Mouse (Mus musculus): ENCODE data around the gene Psip1. TPM values are rescaled to one million over a fixed set of nuclear protein-coding genes. Genes with fewer than 3 reads are reported as not detected.
"Not testable (repeated sequence)": the region's sequence is repeated elsewhere in the genome, so short reads cannot be mapped to it uniquely, and the experiment has no call there.

The Psip1 gene
- total RNA-seq, 2 experiments from 2014 or later = 37.4 to 37.7 TPM

DNA sequence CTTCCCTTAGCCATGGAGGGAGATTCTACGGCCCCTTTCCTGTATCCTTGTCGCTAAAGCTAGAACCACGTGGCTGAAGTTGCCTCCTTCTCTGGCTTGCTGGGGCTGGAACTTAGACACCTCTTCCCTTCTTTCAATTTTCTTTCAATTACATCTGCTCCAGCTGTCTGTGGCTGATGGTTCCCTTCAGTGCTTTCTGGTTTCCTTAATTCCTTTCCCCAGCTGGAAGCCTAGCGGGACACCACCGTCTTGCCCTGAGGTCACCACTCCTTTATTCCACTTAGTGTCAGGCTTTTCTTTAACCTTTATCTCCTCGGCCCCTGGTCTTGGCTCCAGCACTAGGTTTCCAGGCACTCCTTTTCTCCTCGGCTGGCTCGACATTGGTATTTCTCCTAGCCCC lies 24.8 kb upstream of the Psip1 start:
- intact Hi-C loops (cut with DNase I) = no loop called here
- DNase-seq = no peak

DNA sequence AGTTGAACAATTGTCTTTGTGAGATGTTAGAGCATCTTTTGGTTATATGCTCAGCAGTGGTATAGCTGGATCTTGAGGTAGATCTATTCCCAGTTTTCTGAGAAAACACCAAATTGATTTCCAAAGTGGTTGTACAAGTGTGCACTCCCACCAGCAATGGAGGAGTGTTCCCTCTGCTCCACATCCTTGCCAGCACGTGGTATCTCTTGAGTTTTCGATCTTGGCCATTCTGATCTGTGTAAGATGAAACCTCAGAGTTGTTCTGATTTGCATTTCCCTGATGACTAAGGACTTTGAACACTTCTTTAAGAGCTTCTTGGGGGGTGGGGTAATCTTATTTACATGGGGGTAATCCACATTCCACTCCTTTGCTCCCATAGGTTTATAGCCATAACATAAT lies 23.3 kb upstream of the Psip1 start:
- intact Hi-C loops (cut with DNase I) = no loop called here
- DNase-seq = no peak

DNA sequence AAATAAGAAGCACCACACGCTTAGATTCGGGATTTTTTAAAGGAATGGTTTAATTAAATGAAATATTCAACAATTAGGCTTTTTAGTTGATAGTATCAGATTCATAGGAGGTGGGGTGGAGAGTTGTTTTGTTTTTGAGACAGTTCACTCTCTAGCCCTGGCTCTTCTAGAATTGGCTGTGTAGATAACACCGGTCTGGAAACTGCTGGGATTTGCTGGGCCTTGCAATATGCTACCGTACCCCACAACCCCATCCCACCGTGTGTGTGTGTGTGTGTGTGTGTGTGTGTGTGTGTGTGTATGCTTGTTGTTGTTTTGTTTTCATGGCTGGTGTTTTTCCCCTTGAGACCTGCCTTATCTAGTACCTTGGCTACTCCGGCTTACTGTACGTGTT lies 14.8 kb upstream of the Psip1 start:
- no peak for DNase-seq
- intact Hi-C loops (cut with DNase I) = no loop called here

DNA sequence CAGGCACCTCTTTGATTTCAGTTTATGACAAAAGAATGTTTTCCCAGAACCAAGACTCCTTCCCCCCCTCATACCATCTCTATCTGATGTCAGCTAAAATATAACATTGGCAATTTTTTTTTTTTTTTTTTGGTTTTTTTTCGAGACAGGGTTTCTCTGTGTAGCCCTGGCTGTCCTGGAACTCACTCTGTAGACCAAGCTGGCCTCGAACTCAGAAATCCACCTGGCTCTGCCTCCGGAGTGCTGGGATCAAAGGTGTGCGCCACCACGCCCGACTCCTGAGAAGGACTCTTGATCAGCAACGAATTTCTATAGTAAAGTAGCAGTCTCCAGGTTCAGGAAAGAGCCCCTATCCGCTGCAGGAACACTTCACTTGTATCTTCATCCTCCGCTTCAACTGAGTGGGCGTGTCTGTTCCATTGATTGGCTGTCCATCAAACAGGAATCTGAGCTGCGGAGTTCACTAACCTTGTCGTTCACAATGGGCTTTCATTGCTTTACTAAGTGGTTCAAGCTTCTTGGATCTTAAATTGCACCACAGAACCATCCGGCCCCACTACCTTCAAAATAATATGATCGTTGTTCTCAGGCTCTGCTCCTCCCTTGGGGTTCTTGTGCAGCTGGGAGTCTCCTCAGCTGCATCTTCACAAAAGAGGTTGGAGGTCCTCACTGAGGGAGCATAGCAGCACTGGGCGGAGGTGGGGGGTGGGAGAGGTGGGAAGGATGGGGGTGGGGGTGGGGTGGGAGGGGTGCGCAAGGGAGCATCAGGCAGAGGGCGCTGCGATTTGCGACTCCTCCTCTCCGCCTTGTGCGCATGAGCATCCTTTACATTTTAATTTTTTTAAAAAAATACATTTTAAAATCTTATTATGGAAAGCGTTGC lies 14.1 kb upstream of the Psip1 start:
- intact Hi-C loops (cut with DNase I) = no loop called here
- no peak for DNase-seq

DNA sequence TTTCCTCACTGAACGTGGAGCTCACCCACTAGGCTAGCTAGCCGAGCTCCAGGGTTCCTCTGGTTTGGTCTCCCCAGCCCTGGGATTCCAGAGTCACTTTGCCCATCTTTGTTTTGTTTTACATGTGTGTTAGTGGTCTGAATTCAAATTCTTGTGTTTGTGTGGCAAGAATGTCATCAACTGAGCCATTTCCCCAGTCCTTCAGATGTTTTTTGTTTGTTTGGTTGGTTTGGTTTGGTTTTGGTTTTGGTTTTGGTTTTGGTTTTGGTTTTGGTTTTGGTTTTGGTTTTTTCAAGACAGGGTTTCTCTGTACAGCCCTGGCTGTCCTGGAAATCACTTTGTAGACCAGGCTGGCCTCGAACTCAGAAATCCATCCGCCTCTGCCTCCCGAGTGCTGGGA lies 10.8 kb upstream of the Psip1 start:
- intact Hi-C loops (cut with DNase I); DNase-seq: not testable (repeated sequence)

DNA sequence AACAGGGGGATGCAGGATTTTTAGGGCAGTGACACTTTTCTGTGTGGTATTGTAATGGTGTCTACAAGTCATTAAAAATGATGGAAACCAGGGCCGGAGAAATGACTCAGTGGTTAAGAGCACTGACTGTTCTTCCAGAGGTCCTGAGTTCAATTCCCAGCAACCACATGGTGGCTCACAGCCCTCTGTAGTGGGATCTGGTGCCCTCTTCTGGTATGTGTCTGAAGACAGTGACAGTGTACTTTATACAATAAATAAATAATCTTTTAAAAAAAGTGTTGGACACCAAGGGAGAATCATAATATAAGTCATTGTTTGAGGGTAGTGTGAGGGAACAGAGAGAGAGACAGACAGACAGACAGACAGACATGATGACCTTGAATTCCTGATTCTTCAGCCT lies 6.9 kb upstream of the Psip1 start:
- intact Hi-C loops (cut with DNase I) = no loop called here
- no peak for DNase-seq

DNA sequence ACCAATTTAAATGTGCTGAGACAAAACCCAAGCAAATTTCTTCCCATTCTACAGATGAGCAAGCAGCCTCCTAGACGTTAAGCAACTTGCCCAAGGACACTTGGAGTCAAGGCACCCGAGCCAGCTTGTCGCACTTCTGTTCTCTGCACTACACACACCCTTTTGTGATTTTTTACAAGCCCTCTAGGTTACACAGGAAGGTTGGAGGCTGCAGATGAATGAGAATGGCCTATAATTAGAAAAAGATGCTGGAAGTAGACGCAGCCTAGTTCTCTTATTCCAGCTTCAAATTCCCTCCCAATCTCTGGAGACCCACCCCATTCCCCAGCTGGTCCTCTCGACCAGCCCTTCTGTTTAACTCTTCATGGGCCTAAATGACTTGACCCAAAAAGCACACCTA lies 2.9 kb upstream of the Psip1 start:
- intact Hi-C loops (cut with DNase I) = no loop called here
- DNase-seq = no peak

DNA sequence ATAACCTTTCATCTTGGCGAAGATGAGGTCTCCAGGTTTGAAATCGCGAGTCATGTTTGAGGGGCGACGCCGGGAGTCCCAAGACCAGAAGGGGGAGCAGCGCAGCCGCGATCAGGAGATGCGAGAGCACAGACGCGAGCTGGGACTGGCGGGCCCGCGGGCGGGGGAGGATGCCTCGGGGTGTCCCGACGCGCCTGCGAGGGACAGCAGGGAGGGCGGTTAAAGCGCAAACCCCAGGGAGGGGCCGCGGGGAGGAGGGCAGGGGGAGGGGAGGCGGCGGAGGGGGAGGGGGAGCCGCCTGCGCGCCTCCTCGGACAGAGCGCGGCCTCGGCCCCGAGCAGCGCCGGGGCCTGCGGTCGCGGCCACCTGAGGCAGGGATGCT lies 533 bp downstream of the Psip1 start:
- peak; percentile 88 to 89 for DNase-seq
- intact Hi-C loops (cut with DNase I) = loop anchor here (2.0 kb wide), 2 partner anchors 39 to 85 kb away; partner anchors contain the start of gene Ccdc171

DNA sequence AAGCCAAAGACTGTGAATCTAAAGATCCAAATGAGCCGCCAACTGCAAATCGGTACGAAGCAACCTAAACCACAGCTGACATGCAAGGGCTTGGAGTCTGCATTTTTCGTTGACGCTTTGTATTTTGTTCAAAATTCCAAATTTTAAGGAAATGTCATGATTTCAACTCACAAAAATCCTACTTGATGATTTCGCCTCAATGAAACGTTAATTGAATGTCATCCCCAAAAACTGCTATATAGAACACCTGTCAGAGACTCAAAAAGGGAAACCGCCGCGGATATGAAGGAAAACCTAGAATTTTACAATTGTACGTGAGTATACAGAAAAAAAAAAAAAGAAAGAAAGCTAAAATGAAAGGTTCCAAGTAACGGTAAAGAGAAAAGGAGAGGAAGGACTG lies 1.0 kb downstream of the Psip1 start:
- no peak for DNase-seq
- intact Hi-C loops (cut with DNase I) = loop anchor here (2.0 kb wide), 1 partner anchor 86 kb away; no protein-coding TSS in a partner anchor

DNA sequence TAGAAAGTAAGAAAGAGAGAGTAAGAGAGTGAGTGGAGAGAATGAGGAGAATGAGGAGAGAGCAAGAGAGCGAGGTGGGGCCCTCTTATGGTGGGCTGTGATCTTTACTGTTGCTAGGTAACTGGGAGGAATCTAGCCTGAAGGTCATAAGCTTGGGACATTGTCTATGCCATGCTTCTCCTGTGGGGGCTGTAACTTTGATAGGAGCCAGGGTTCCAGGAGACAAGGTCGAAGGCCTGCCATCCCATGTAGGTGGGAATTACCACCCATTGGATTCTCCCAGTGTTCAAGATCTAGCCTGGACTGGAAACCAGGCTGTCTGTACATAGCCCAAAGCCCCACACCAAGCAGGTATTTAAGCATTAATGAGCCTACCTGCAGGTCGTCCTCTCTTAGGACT lies 18.1 kb downstream of the Psip1 start:
- intact Hi-C loops (cut with DNase I) = no loop called here
- DNase-seq = no peak

DNA sequence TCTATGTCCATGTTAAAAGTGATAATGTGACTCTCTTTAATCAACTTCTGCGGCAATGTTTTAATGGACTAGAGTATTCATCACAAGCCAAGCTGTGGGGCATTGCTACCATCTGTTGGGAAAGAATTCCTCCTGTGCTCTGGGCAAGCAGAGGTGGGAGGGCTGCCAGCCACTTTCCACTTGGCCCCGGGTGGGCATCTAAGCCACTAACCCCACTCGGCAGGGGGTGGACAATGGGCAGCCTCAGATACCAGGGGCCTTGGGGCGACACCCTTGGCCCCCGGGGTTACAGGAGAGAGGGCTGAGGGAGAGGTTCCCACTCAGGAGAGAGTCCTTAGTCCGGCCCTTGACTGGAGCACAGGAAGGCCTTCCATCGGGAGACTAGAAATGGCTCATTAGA lies 18.6 kb downstream of the Psip1 start:
- intact Hi-C loops (cut with DNase I) = no loop called here
- DNase-seq = no peak

DNA sequence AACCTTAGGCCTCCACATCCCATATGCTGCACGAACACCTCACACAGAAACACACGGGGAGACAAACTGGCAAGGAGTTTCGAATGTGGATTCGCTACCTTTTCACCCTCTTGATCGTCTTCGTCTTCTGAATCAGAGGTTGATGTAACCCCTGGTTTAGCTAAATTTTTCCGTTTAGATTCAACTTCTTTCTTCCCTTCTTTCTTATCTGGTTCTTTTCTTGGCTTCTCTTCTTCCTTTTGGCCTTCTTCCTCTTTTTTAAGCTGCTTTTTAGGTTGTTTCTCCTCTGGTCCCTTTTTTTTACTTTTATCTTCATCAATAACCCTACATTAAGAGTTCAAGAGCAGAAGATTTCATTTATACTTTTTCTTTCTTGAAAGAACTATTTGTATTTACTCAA lies 21.4 kb downstream of the Psip1 start:
- no peak for DNase-seq
- intact Hi-C loops (cut with DNase I) = no loop called here

DNA sequence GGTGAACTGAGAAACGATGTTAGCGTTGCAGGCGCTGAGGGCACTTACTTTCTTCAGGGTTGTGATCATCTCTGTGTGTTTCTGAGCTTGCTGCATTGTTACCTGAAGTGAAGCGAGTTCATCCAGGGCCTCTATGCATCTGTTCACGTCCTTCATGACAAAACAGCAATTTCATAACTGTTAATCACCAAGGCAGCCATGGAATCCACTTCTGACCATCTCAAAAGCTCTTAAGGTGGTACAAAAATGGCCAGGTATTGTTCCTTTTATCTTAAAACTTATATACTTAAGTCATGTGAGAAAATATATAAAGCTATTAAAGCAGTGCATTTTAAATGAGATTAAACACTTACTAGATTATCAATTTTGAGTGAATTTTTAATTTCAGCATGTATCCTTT lies 26.2 kb downstream of the Psip1 start:
- intact Hi-C loops (cut with DNase I) = no loop called here
- DNase-seq = no peak

DNA sequence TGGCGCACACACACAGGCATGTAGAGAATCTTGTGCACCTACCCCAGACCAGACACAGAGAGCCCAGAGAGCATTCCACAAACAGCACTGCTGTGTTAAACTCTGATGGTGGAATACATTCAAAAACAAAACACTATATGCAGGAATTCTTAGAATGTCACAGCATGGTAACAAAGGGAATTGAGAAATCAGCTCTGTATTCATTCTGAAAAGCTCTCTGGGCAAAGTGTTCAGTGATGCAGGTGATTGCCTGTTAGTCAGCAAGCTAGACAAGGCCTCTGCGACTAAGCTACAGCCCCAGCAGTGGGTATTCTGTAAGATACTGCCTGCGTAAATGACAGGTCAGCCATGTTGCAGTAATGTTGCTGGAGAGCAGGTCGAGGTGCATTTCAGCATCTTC lies 35.5 kb downstream of the Psip1 start:
- no peak for DNase-seq

DNA sequence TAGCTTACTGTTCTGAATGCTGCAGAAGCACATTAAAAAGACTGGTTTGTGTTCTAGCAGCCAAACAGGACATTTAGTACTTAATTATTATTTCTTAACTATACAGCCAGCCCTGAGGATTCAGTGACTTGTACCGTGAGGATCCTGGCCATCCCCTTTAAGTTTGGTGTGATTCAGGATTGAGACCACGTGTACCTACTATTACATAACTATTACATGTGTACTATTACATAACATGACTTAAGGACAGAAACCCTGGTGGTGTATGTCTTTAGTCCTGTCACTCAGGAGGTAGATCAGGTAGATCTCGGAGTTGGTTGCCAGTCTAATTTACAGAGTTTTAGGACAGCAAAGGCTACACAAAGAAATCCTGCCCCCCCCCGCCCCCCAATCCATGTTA lies 45.2 kb downstream of the Psip1 start:
- intact Hi-C loops (cut with DNase I) = no loop called here
- no peak for DNase-seq

More for the DNA sequence above, 35.5 kb downstream of the Psip1 start:
- intact Hi-C loops (cut with DNase I) = no loop called here

DNA sequence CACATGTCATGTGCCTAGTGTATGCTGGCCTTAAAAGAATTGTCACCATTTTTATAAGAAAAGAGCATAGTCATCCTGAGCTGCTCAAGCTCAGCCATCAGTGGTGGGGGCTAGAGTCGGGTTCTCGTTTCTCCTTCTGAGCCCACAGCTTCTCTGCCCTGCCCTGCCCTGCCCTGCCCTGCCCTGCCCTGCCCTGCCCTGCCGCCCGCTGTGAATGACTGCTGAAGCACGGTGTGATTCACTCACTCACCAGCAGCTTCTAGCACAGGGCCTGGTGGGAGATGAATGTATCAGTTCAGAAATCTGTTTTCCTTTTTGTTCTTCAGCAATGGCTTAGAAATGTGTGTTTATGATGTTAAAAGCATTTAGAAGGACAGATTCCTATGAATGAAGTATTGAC lies 47.2 kb downstream of the Psip1 start:
- intact Hi-C loops (cut with DNase I) = no loop called here
- DNase-seq = no peak

DNA sequence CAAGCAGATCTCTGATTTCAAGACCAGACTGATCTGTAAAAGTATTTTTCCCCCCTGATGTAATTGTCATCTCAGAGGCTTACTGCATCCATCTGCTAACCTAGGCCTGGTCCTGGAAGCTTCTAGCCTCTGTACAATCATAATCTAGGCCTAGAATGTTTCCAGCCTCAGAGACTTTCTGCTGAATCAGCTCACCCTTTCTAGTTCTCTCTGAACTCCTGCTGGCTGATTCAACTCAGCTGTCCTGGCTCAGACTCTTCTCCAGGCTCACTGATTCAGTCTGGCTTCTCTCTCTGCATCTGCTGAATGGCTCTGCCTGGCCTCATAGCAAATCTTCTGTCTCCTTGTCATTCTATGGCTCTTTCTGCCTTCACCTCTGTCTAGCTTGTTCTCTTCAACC lies 48.1 kb downstream of the Psip1 start:
- no peak for DNase-seq
- intact Hi-C loops (cut with DNase I) = no loop called here

DNA sequence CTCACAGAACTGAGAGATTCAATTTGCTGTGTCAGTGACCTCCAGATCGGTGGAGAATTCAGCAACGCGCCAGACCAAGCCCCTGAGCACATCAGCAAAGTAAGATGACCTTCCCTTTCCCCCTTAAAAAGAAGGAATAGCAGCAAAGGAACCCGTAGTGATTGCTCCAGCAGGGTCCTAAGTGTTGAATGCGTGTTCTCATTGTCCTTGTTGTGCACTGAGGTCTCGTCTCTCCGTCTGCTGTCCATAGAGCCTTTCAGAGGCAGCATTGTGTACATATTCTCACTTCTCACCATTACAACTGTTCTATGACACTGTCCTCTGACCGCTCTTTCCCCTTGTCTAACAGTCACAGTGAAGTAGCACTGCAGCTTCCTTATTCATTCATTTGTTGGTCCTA lies 49.9 kb downstream of the Psip1 start:
- no peak for DNase-seq
- intact Hi-C loops (cut with DNase I) = no loop called here

DNA sequence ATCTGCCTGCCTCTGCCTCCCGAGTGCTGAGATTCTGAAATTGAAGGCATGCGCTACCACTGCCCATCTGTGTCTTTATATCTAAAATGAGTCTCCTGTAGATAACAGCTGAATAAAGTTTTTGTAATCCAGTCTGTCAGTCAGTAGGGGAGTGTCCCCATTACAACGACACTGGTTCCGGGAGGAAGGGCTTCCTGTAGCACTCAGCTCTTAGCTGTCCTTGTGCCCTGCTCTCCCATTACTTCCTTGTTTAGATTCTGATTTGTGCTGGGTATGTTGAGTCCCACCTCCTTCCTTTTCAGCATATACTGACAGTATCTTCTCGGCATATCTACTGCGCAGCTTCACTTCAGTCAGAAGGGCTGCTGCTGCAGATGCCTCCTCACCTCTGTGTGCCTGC lies 53.4 kb downstream of the Psip1 start:
- intact Hi-C loops (cut with DNase I) = no loop called here
- DNase-seq = no peak

DNA sequence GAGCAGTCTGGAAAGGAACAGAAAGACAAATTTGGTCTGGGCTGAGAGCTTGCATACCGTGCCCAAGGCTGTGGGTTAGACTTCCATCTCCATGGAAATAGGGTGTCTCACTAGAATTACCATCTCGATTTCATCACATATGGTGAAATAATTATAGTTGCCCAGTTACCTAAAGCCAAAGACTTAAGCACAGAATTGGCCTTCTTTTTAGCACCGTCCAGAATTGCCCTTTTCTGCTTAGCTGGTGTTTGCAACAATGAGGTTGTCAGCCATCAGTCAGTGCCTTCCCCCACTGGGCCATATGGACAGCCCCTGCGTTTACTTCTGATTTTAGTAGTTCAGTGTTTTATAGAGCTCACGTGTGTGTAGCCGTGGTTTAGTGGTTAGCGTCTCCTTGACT lies 54.3 kb downstream of the Psip1 start:
- intact Hi-C loops (cut with DNase I) = no loop called here
- no peak for DNase-seq

DNA sequence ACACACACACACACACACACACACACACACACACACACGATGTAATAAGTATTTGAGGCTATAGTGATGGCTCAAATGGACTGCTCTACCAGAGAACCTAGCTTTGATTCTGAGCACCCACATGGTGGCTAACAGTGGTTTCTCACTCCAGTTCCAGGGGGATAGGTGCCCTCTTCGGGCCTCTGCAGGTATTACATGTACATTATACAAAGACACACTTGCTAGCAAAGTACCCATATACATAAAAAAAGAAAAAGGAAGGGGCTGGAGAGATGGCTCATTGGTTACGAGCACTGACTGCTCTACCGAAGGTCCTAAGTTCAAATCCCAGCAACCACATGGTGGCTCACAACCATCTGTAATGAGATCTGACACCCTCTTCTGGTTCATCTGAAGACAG lies 57.4 kb downstream of the Psip1 start:
- no peak for DNase-seq
- intact Hi-C loops (cut with DNase I) = no loop called here

DNA sequence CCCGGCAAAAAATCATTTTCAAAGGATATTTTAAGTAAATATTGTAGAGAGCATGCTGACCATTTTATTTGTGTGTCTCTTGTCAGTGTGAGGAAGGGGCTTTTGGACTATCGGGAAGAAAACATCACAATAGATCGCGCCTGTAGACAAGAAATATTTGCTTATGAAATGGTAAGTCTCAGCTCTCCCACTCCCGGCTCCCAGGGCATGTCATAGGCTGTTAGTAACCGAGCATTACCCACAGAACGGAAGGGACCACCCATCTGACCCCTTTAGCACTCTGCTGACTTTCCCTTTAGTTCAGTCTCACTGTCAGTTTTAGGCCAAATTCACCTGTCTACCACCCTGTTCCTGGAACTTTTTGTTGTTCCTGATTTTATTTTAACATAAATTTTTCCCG lies 58.6 kb downstream of the Psip1 start:
- intact Hi-C loops (cut with DNase I) = no loop called here
- DNase-seq = no peak

DNA sequence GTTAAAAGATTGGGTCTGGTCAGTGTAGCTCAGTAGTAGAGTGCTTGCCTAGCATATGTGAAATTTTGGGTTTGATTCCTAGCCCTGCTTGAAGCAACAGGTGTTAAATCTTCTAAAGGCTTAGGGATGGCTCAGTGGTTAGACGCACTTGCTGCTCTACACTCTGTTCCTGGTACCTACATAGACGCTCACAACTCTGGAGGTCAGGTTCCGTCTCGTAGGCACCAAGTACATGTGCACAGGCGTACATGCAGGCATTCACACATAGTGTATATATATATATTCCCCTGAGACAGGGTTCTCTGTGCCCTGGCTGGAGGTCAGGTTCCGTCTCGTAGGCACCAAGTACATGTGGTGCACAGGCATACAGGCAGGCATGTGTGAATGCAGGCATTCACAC lies 59.1 kb downstream of the Psip1 start:
- DNase-seq = no peak
- intact Hi-C loops (cut with DNase I) = no loop called here

Measured in heart, postnatal 10 days (tissue).